Mouse (Mus musculus) neural tube, embryonic 11.5 days (tissue): Measurements from ENCODE around the gene Dock8. TPM values are rescaled to one million over a fixed set of nuclear protein-coding genes. Genes with fewer than 3 reads are reported as not detected.
A peak's percentile ranks its signal among the peaks of the same experiment; 100 is the strongest.

Experiments
- ATAC-seq: fragments of 200-750 bp; cut with Nextera tagmentation; 2 replicates; pipeline ENCODE4 v1.8.0; 2017; ENCODE audit warnings: moderate number of reproducible peaks, mild to moderate bottlenecking, moderate TSS enrichment, moderate library complexity; ENCODE audit not compliant: insufficient read depth, low FRiP score, low TSS enrichment
- DNase-seq: peaks from one replicate; pipeline ENCODE4 v3.0.0-alpha.2; 2015; ENCODE audit warnings: low spot score
- H3K27ac ChIP-seq: fragments of 300-500 bp; sonication (generic); 2 replicates; pipeline ENCODE4 v1.5.1; 2014; ENCODE audit warnings: low read depth, mild to moderate bottlenecking, low read length
- H3K27me3 ChIP-seq: fragments of 300-500 bp; sonication (generic); 2 replicates; pipeline ENCODE4 v1.6.1; 2014; ENCODE audit warnings: mild to moderate bottlenecking, low read length, mixed read lengths; ENCODE audit not compliant: control insufficient read depth, insufficient read depth
- H3K36me3 ChIP-seq: fragments of 300-500 bp; sonication (generic); 2 replicates; pipeline ENCODE4 v1.6.1; 2014; ENCODE audit warnings: mild to moderate bottlenecking, low read length, moderate library complexity, mixed read lengths; ENCODE audit not compliant: control insufficient read depth, insufficient read depth
- H3K4me1 ChIP-seq: fragments of 300-500 bp; sonication (generic); 2 replicates; pipeline ENCODE4 v1.6.1; 2014; ENCODE audit warnings: low read length, mixed read lengths; ENCODE audit not compliant: control insufficient read depth, insufficient read depth
- H3K4me2 ChIP-seq: fragments of 300-500 bp; sonication (generic); 2 replicates; pipeline ENCODE4 v1.6.1; 2014; ENCODE audit warnings: low read depth, mild to moderate bottlenecking, moderate library complexity
- H3K4me3 ChIP-seq: fragments of 300-500 bp; sonication (generic); 2 replicates; pipeline ENCODE4 v1.5.1; 2014; ENCODE audit warnings: low read depth, low read length
- H3K9ac ChIP-seq: fragments of 300-500 bp; sonication (generic); 2 replicates; pipeline ENCODE4 v1.6.1; 2014; ENCODE audit warnings: mild to moderate bottlenecking, low read length
- H3K9me3 ChIP-seq: fragments of 300-500 bp; sonication (generic); 2 replicates; pipeline ENCODE4 v1.6.1; 2016; ENCODE audit warnings: low read length; ENCODE audit not compliant: control insufficient read depth
- WGBS: fragments of 180-500 bp; shearing (Covaris S2); extraction: QIAGEN DNeasy Blood & Tissue Kit; methylation state at CpG from one replicate; pipeline ENCODE4 v1.1.7; 2014; 5-methylcytosine and 5-hydroxymethylcytosine counted together
- polyA plus RNA-seq: library from polyadenylated mRNA; unstranded; fragments of >200 nt; fragmentation: Nextera tagmentation; extraction: Ambion mirVana; gene quantifications from 2 replicates; pipeline ENCODE4 v1.2.1, GENCODE M21; 2014

Gene Dock8
- polyA plus RNA-seq, 1 experiment from 2014 or later, result 1.4 TPM

- Histone ChIP-seq H3K4me2 (no peak overlapping the region), H3K36me3 (no peaks in the 10 kb centered on the region), H3K27me3 (peaks cover 6% of the 10 kb centered on the region; the same call in 1 of the 2 replicates), H3K27ac (no peak overlapping the region), H3K9ac (no peak overlapping the region), H3K4me1 (no peaks in the 10 kb centered on the region), H3K9me3 (no peaks in the 10 kb centered on the region), H3K4me3 (no peak overlapping the region)
- ATAC-seq (no peak), DNase-seq (no peak)
- WGBS, result 65% methylated on average over 6 of the region's 6 CpGs
These were observed 5.8 kb upstream of the Dock8 start for GRCm38 (mm10) chr19:24993526-24993925.

GRCm38 (mm10) chr19:24994900-24995299, 4.4 kb upstream of the Dock8 start:
- WGBS, result 42% methylated on average over 8 of the region's 8 CpGs
- no peaks in the 10 kb centered on the region for H3K9me3 ChIP-seq
- DNase-seq, result no peak

GRCm38 (mm10) chr19:24996815-24997704, 2.3 kb upstream of the Dock8 start:
- no peak overlapping the region for H3K4me2 ChIP-seq
- H3K36me3 ChIP-seq, result no peaks in the 10 kb centered on the region
- no peak overlapping the region for H3K9ac ChIP-seq
- H3K4me3 ChIP-seq, result no peak overlapping the region
- peaks cover 35% of the 10 kb centered on the region for H3K27me3 ChIP-seq
- no peak overlapping the region for H3K27ac ChIP-seq
- DNase-seq (no peak), ATAC-seq (no peak)
- no peaks in the 10 kb centered on the region for H3K9me3 ChIP-seq
- WGBS, result 72% methylated on average over 12 of the region's 12 CpGs
- no peaks in the 10 kb centered on the region for H3K4me1 ChIP-seq

More at GRCm38 (mm10) chr19:24994900-24995299, 4.4 kb upstream of the Dock8 start:
- ATAC-seq, result no peak
- Histone ChIP-seq H3K4me3 (no peak overlapping the region), H3K9ac (no peak overlapping the region), H3K27me3 (peaks cover 20% of the 10 kb centered on the region), H3K27ac (no peak overlapping the region), H3K4me2 (no peak overlapping the region), H3K4me1 (no peaks in the 10 kb centered on the region), H3K36me3 (no peaks in the 10 kb centered on the region)

GRCm38 (mm10) chr19:24998561-24998960, 773 bp upstream of the Dock8 start:
- Histone ChIP-seq H3K9ac (no peak overlapping the region), H3K27ac (no peak overlapping the region), H3K4me3 (no peak overlapping the region), H3K9me3 (no peaks in the 10 kb centered on the region), H3K4me2 (no peak overlapping the region), H3K27me3 (peaks cover 35% of the 10 kb centered on the region), H3K36me3 (no peaks in the 10 kb centered on the region), H3K4me1 (no peaks in the 10 kb centered on the region)
- DNase-seq (no peak), ATAC-seq (no peak)
- WGBS, result 75% methylated on average over 5 of the region's 5 CpGs

GRCm38 (mm10) chr19:25000153-25000552, 819 bp downstream of the Dock8 start:
- H3K4me2 ChIP-seq, result peak overlapping the region; percentile 97
- H3K4me1 ChIP-seq, result no peaks in the 10 kb centered on the region
- no peaks in the 10 kb centered on the region for H3K9me3 ChIP-seq
- DNase-seq, result peak; percentile 19
- peaks cover 35% of the 10 kb centered on the region for H3K27me3 ChIP-seq
- H3K9ac ChIP-seq, result no peak overlapping the region
- no peak for ATAC-seq
- no peaks in the 10 kb centered on the region for H3K36me3 ChIP-seq
- no peak overlapping the region for H3K27ac ChIP-seq
- 36% methylated on average over 9 of the region's 9 CpGs for WGBS
- H3K4me3 ChIP-seq, result peak overlapping the region; percentile 62; the same call in 1 of the 2 replicates

GRCm38 (mm10) chr19:25002032-25002431, 2.7 kb downstream of the Dock8 start:
- Histone ChIP-seq H3K4me2 (no peak overlapping the region), H3K4me1 (no peaks in the 10 kb centered on the region), H3K9me3 (no peaks in the 10 kb centered on the region), H3K4me3 (no peak overlapping the region), H3K9ac (no peak overlapping the region), H3K27ac (no peak overlapping the region), H3K27me3 (peaks cover 31% of the 10 kb centered on the region), H3K36me3 (no peaks in the 10 kb centered on the region)
- no peak for ATAC-seq
- WGBS, result 90% methylated on average over 6 of the region's 6 CpGs
- no peak for DNase-seq

GRCm38 (mm10) chr19:25002828-25003227, 3.5 kb downstream of the Dock8 start:
- Histone ChIP-seq H3K4me2 (no peak overlapping the region), H3K4me1 (no peaks in the 10 kb centered on the region), H3K27ac (no peak overlapping the region), H3K9me3 (no peaks in the 10 kb centered on the region), H3K36me3 (no peaks in the 10 kb centered on the region), H3K9ac (no peak overlapping the region), H3K27me3 (peaks cover 28% of the 10 kb centered on the region), H3K4me3 (no peak overlapping the region)
- no peak for DNase-seq
- ATAC-seq, result no peak
- 81% methylated on average over 3 of the region's 3 CpGs for WGBS

GRCm38 (mm10) chr19:25003810-25004209, 4.5 kb downstream of the Dock8 start:
- H3K4me2 ChIP-seq, result no peak overlapping the region
- WGBS, result 79% methylated on average over 4 of the region's 4 CpGs
- no peaks in the 10 kb centered on the region for H3K9me3 ChIP-seq
- ATAC-seq (no peak), DNase-seq (no peak)
- H3K36me3 ChIP-seq, result no peaks in the 10 kb centered on the region
- no peaks in the 10 kb centered on the region for H3K4me1 ChIP-seq
- H3K9ac ChIP-seq, result no peak overlapping the region
- H3K27ac ChIP-seq, result no peak overlapping the region
- no peak overlapping the region for H3K4me3 ChIP-seq
- H3K27me3 ChIP-seq, result peaks cover 26% of the 10 kb centered on the region

GRCm38 (mm10) chr19:25006686-25007085, 7.4 kb downstream of the Dock8 start:
- H3K4me2 ChIP-seq, result no peak overlapping the region
- no peaks in the 10 kb centered on the region for H3K27me3 ChIP-seq
- H3K9ac ChIP-seq, result no peak overlapping the region
- H3K27ac ChIP-seq, result no peak overlapping the region
- ATAC-seq, result no peak
- H3K36me3 ChIP-seq, result no peaks in the 10 kb centered on the region
- WGBS, result 85% methylated on average over 1 of the region's 1 CpGs
- H3K9me3 ChIP-seq, result no peaks in the 10 kb centered on the region
- DNase-seq, result no peak
- H3K4me3 ChIP-seq, result no peak overlapping the region
- no peaks in the 10 kb centered on the region for H3K4me1 ChIP-seq
